Mouse (Mus musculus): Measurements from ENCODE around the gene Lag3.

DNA sequence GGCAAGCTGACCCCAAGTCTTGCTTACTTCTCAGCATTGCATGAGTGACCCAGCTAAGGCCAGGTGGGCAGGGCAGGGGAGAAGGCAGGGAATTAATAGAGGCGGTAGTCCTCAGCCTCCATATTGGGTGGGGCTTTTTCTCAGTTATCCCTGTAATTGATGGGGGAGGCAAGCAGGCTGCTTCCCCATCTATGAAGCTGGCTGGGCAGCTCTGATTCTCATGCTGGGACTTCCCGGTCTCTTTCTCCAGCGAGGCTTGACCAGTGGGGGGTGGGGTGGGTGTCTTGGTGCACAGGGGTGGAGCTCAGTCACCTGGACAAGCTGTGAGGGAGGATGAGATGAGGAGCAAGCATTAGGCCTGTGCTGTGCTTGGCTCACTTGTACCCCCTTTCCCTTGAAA, 49.7 kb downstream of the Lag3 start:
- TF ChIP-seq TAL1 (IDR thresholded peaks at IDR 0.05; ENCODE audit: low read length) (no peak), GATA1 (IDR thresholded peaks at IDR 0.05; ENCODE audit: low read length) (no peak)

Data from erythroblast, embryonic 14.5 days (primary cell).